ENCODE assay signal across 20 mouse cellular contexts in genomic region chr7:129962575-129962974, GRCm38 (mm10).
DNase-seq lines count a peak whose midpoint lies in the region; ATAC-seq and TF ChIP-seq lines count a peak whose summit lies in the region.
"Had no signal": no experiment of that assay in that cellular context is flagged by ENCODE, and none has a peak within 500 bp of the region (broad histone marks: within the 10 kb centered on the region; RNA-seq: fewer than 3 reads in every experiment).

No protein-coding gene starts in this region.

- H3K36me3 ChIP-seq in limb, embryonic 15.5 days: no peaks in the 10 kb centered on the region
- H3K36me3 ChIP-seq: hindbrain, embryonic 13.5 days; midbrain, embryonic 15.5 days had no signal

- peaks cover 18% of the 10 kb centered on the region for H3K4me1 ChIP-seq in limb, embryonic 15.5 days
- H3K4me1 ChIP-seq: midbrain, embryonic 15.5 days had no signal

- H3K4me3 ChIP-seq in layer of hippocampus, adult 2 months: no peak overlapping the region
- no peak overlapping the region for H3K4me3 ChIP-seq in limb, embryonic 15.5 days
- H3K4me3 ChIP-seq: hindbrain, embryonic 13.5 days; midbrain, embryonic 15.5 days had no signal

- no peaks in the 10 kb centered on the region for H3K27me3 ChIP-seq in limb, embryonic 15.5 days
- H3K27me3 ChIP-seq: hindbrain, embryonic 13.5 days; midbrain, embryonic 15.5 days had no signal

- WGBS in limb, embryonic 15.5 days: 24% methylated on average over 12 of the region's 12 CpGs

- H3K4me2 ChIP-seq in limb, embryonic 15.5 days: peak overlapping the region; percentile 25
- H3K4me2 ChIP-seq: hindbrain, embryonic 13.5 days; liver, embryonic 11.5 days; lung, embryonic 14.5 days; midbrain, embryonic 15.5 days had no signal

- TF ChIP-seq CTCF in layer of hippocampus, adult 2 months (conservative IDR thresholded peaks at IDR 0.05): no peak

- H3K27ac ChIP-seq in layer of hippocampus, adult 2 months: 0 out of 2 replicates have a peak overlapping the region, but pooled peaks have one; percentile 18
- H3K27ac ChIP-seq in limb, embryonic 15.5 days: peak overlapping the region; percentile 57
- H3K27ac ChIP-seq: hindbrain, embryonic 13.5 days; macrophage; midbrain, embryonic 15.5 days had no signal

- H3K9me3 ChIP-seq in limb, embryonic 15.5 days: no peaks in the 10 kb centered on the region
- H3K9me3 ChIP-seq: hindbrain, embryonic 13.5 days; midbrain, embryonic 15.5 days had no signal

- no peak for ATAC-seq in limb, embryonic 15.5 days (ENCODE audit: insufficient number of reproducible peaks, low FRiP score, low TSS enrichment, low read depth)
- ATAC-seq: midbrain, embryonic 15.5 days had no signal

- no peak overlapping the region for H3K9ac ChIP-seq in limb, embryonic 15.5 days
- H3K9ac ChIP-seq: hindbrain, embryonic 13.5 days; lung, embryonic 14.5 days; midbrain, embryonic 15.5 days had no signal

- DNase-seq in embryo, embryonic 11 days: peak; percentile 63
- no peak for DNase-seq in embryo, embryonic 9.5 days (ENCODE audit: extremely low spot score)
- no peak for DNase-seq in layer of hippocampus, adult 2 months (ENCODE audit: low spot score in 2 of 2)
- DNase-seq in layer of hippocampus, postnatal 25 days (ENCODE audit: extremely low spot score in 1 of 2, low spot score in 1 of 2): no peak
- peak; percentile 76 for DNase-seq in forelimb bud, embryonic 11.5 days (ENCODE audit: low read depth, low spot score)
- no peak for DNase-seq in c-Kit-positive CD71-positive TER-119-positive erythroid progenitor cells, embryonic 14.5 days (ENCODE audit: low spot score)
- DNase-seq in thymus, postnatal 4 days: no peak
- DNase-seq: adrenal gland, postnatal 14 days; cerebellum, postnatal 10 days; heart, adult 18-20 months; kidney, adult 2 months; kidney, postnatal 36 days; right cerebral cortex, postnatal 25 days; thymus, postnatal 14 days had no signal

Comparison
In these comparisons a context has a peak if more than half of its experiments do, and no peak if none do; other contexts are left out.
1. DNase-seq: peak in embryo, embryonic 11 days (single experiment) and forelimb bud, embryonic 11.5 days (single experiment); none in embryo, embryonic 9.5 days (single experiment), layer of hippocampus, adult 2 months (0 of 2), layer of hippocampus, postnatal 25 days (0 of 2), c-Kit-positive CD71-positive TER-119-positive erythroid progenitor cells, embryonic 14.5 days (single experiment) and thymus, postnatal 4 days (single experiment).